Mouse (Mus musculus): Measurements from ENCODE around the gene Parp16.
"Not testable (repeated sequence)": the region's sequence is repeated elsewhere in the genome, so short reads cannot be mapped to it uniquely, and the experiment has no call there.

The Parp16 gene

DNA sequence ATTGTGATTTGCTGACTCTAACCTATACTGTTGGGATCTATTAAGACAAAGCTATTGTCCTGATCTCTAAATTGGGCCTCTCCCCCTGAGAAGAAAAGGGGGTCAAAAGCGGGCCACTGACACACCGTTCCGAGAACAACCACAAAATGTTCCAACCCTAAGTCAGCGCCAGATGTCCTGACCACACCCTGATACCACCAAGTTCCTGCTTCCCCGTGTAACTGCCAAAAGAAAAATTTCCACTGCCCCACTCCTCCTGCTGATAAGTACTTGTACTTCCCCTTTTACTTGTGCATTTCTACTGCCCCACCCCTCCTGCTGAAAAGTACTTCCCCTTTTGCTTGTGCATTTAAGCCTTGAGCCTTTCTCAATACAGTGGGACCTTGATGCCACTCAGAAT is 93.1 kb downstream of the Parp16 start:
- DNase-seq (ENCODE audit: low read depth, low spot score), result not testable (repeated sequence)

Data from c-Kit-negative CD71-positive TER-119-positive erythroid progenitor cells, embryonic 14.5 days (primary cell).